Mouse (Mus musculus): ENCODE measurements around the gene Mnx1. TPM values are rescaled to one million over a fixed set of nuclear protein-coding genes. Genes with fewer than 3 reads are reported as not detected.

Gene Mnx1
- polyA plus RNA-seq, 1 experiment = not detected

DNA sequence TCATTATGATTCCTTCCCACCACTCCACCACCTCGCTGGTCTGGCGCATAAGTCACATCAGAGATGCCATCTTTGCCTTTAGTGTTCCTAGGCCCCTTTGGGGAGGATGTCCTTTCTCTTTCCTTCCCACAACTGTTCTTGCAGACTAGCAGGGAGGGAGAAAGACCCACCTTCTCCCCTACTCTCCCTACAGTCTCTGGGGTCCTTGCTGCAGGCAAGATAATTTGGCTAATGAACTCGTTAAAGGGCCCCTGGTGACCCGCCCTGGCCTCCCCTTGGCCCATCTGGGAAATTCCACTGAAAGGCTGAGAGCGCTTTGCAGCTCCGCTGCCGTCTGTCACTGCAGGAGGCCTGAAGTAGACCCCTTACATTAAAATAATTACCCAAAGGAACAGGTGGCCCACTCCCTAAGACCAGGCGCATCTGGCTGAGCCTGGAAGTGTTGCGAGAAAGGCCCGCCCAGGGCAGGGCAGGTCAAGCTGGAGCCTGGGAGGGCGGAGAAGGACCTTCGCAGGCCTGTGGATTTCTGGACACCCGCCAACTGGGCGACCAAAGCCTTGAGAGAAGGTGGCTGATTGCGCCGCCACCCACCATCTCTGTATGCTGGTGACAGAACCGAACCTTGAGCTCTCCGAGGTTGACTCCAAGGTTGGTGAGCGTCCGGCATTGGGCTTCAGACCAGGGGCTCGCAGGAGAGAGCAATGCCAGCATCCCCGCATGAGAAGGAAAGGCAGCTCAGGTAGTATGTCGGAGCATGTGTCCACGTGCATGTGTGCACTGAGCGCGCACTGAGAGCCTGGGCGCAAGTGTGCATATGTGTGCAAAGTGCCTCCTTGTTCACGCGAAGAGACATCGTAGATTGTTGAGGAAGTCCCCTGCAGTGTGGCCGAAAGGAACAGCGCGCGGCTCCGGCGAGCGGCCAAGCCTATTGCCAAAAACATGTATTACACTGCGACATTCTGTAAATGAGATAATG lies 7.0 kb upstream of the Mnx1 start:
- TF ChIP-seq POLR2A (IDR thresholded peaks at IDR 0.05; ENCODE audit: low read depth, low read length) = no peak
- no peak for TF ChIP-seq CTCF (conservative IDR thresholded peaks at IDR 0.05; ENCODE audit: insufficient read depth, insufficient read length, low read depth, low read length)
- WGBS = 5% methylated on average over 38 of the region's 38 CpGs
- Histone ChIP-seq H3K4me1 (ENCODE audit: control insufficient read depth, insufficient read depth, low read length) (no peaks in the 10 kb centered on the region), H3K27me3 (replicated peaks; ENCODE audit: control insufficient read depth, insufficient read depth, low read length) (no peaks in the 10 kb centered on the region; the same call in 1 of the 2 replicates), H3K36me3 (ENCODE audit: control insufficient read depth, insufficient read depth, low read length) (no peaks in the 10 kb centered on the region), H3K27ac (ENCODE audit: insufficient read depth, low read depth, low read length) (no peak overlapping the region), H3K4me3 (ENCODE audit: insufficient read depth, low read depth, low read length) (no peak overlapping the region)
- no peak for DNase-seq

DNA sequence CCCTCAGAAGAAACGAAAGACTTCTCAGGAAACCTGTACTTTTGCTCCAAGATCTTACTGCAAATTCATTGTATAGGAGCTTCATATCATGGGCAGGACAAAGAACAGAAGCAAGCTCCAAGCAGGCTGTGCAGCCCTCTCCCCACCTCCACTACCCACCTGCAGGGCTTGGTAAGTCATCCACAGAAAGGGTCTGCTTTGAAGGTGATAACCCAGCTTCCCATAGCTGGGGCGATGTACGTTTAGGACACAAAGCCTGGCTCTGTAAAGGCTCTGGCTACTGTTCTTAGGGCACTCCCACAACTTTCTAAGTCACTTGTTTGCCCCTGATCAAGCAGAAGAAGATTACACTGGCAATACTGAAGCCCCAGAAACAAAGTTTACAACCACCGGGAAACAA lies 5.5 kb upstream of the Mnx1 start:
- no peak for DNase-seq
- Histone ChIP-seq H3K4me1 (ENCODE audit: control insufficient read depth, insufficient read depth, low read length) (no peaks in the 10 kb centered on the region), H3K27ac (ENCODE audit: insufficient read depth, low read depth, low read length) (no peak overlapping the region), H3K4me3 (ENCODE audit: insufficient read depth, low read depth, low read length) (no peak overlapping the region), H3K27me3 (replicated peaks; ENCODE audit: control insufficient read depth, insufficient read depth, low read length) (no peaks in the 10 kb centered on the region; the same call in 1 of the 2 replicates), H3K36me3 (ENCODE audit: control insufficient read depth, insufficient read depth, low read length) (no peaks in the 10 kb centered on the region)
- 8% methylated on average over 4 of the region's 4 CpGs for WGBS
- no peak for TF ChIP-seq POLR2A (IDR thresholded peaks at IDR 0.05; ENCODE audit: low read depth, low read length)
- TF ChIP-seq CTCF (conservative IDR thresholded peaks at IDR 0.05; ENCODE audit: insufficient read depth, insufficient read length, low read depth, low read length) = no peak

DNA sequence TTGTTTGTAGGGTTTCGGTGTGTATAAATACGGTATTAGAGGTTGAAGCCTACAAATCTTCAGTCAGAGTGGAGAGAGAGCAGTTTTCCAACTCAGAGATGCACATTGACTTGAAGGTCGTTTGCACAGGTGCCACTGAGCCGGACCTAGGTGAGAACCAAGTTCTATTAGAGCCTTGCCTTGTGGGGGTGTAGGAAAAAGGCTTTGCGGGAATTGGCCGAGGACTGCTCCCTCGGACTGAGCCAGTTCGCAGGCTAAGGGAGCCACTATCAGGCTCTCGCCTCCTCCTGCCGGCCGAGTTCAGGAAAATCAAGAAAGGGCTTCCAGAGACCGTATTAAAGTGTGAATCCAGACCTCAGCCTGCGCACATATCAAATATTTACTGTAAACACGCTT lies 926 bp upstream of the Mnx1 start:
- H3K27me3 ChIP-seq (replicated peaks; ENCODE audit: control insufficient read depth, insufficient read depth, low read length) = peaks cover 2% of the 10 kb centered on the region; the same call in 1 of the 2 replicates
- 2% methylated on average over 14 of the region's 14 CpGs for WGBS
- H3K4me3 ChIP-seq (ENCODE audit: insufficient read depth, low read depth, low read length) = no peak overlapping the region
- H3K4me1 ChIP-seq (ENCODE audit: control insufficient read depth, insufficient read depth, low read length) = no peaks in the 10 kb centered on the region
- peak; percentile 24 for DNase-seq
- H3K36me3 ChIP-seq (ENCODE audit: control insufficient read depth, insufficient read depth, low read length) = no peaks in the 10 kb centered on the region
- TF ChIP-seq CTCF (conservative IDR thresholded peaks at IDR 0.05; ENCODE audit: insufficient read depth, insufficient read length, low read depth, low read length) (peak; percentile 23; the same call in 1 of the 2 replicates), POLR2A (IDR thresholded peaks at IDR 0.05; ENCODE audit: low read depth, low read length) (no peak)
- H3K27ac ChIP-seq (ENCODE audit: insufficient read depth, low read depth, low read length) = no peak overlapping the region

DNA sequence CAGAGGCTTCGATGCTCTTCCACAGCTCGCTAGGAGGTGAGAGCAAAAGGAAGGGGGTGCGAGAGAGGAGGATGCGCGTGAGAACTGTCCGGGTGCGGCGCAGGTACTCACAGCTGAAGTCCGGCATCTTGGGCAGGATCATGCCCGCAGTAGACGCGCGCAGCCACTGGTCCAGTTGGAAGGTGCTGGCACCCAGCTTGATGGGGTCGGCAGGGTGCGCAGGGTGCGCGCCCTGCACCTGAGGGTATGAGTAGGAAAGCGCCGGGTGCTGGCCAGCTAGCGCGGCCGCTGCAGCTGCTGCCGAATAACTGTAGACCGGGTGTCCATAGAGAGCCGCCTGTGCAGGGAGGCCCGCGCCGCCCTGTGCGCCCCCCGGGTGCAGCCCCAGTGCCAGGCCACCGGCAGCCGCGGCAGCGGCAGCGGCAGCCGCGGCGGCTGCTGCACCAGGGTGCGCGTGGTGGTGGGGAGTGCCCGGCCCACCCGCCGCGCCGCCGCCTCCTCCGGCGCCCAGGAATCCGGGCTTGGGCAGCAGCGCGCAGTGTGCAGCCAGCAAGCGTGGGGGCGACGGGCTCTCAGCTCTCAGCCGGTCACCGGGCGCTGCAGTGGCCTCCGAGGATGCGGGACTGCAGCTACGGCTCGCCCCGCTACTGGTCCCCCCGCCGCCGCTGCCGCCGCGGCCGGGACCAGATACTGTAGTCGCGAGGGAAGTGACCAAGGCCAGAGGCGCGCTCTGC lies 629 bp downstream of the Mnx1 start:
- no peak for DNase-seq
- H3K27ac ChIP-seq (ENCODE audit: insufficient read depth, low read depth, low read length) = no peak overlapping the region
- no peak overlapping the region; the same call in 1 of the 2 replicates for H3K4me3 ChIP-seq (ENCODE audit: insufficient read depth, low read depth, low read length)
- under 1% methylated on average over 72 of the region's 73 CpGs for WGBS
- peaks cover 2% of the 10 kb centered on the region; the same call in 1 of the 2 replicates for H3K27me3 ChIP-seq (replicated peaks; ENCODE audit: control insufficient read depth, insufficient read depth, low read length)
- H3K36me3 ChIP-seq (ENCODE audit: control insufficient read depth, insufficient read depth, low read length) = no peaks in the 10 kb centered on the region
- no peaks in the 10 kb centered on the region for H3K4me1 ChIP-seq (ENCODE audit: control insufficient read depth, insufficient read depth, low read length)
- TF ChIP-seq CTCF (conservative IDR thresholded peaks at IDR 0.05; ENCODE audit: insufficient read depth, insufficient read length, low read depth, low read length) (no peak), POLR2A (IDR thresholded peaks at IDR 0.05; ENCODE audit: low read depth, low read length) (no peak)

DNA sequence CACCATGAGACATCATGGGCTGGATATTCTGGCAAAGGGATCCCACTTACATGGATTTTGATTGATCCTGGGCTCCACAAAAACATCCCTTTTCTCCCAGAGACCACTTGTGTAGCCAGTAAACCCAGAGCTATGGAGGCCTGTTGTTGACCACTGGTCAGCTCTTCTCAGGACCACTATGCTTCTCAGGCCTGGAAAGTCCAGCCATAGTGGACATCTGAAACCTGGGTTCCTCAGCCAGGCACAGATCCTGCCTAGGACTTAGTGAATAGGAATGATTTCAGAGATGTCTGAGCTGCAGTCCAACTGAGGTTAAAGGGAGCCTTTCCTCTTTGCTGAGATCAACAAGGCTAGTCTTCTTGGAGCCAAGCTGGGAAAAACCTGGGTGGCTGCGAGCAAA lies 2.2 kb downstream of the Mnx1 start:
- H3K27me3 ChIP-seq (replicated peaks; ENCODE audit: control insufficient read depth, insufficient read depth, low read length) = peaks cover 4% of the 10 kb centered on the region; the same call in 1 of the 2 replicates
- no peak overlapping the region for H3K4me3 ChIP-seq (ENCODE audit: insufficient read depth, low read depth, low read length)

DNA sequence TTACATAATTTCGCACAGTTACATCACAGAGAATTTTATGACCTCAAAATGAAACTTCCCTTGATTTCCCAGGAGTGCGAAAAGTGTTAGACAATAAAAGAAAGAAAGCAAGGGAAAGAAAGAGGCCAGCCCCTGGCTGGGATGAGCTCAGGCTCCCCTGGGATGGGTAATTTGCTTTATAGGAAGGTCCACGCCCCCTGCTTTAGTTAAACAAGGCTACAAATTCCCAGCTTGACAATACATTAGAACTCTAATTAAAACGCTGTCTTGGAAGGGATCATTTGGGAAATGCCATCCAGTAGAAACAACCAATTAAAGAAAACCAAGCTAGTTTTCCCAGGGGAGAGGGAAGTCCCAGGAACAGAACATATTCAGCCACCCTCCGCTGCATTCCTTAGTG lies 2.7 kb downstream of the Mnx1 start:
- whole genome bisulfite sequencing = 6% methylated on average over 5 of the region's 5 CpGs
- TF ChIP-seq CTCF (conservative IDR thresholded peaks at IDR 0.05; ENCODE audit: insufficient read depth, insufficient read length, low read depth, low read length) = no peak
- TF ChIP-seq POLR2A (IDR thresholded peaks at IDR 0.05; ENCODE audit: low read depth, low read length) = no peak
- H3K4me1 ChIP-seq (ENCODE audit: control insufficient read depth, insufficient read depth, low read length) = no peaks in the 10 kb centered on the region
- no peak overlapping the region for H3K4me3 ChIP-seq (ENCODE audit: insufficient read depth, low read depth, low read length)
- no peak for DNase-seq
- peaks cover 4% of the 10 kb centered on the region; the same call in 1 of the 2 replicates for H3K27me3 ChIP-seq (replicated peaks; ENCODE audit: control insufficient read depth, insufficient read depth, low read length)
- H3K36me3 ChIP-seq (ENCODE audit: control insufficient read depth, insufficient read depth, low read length) = no peaks in the 10 kb centered on the region
- H3K27ac ChIP-seq (ENCODE audit: insufficient read depth, low read depth, low read length) = no peak overlapping the region

More for the DNA sequence above, 2.2 kb downstream of the Mnx1 start:
- no peak for DNase-seq
- 13% methylated on average over 1 of the region's 1 CpGs for WGBS
- no peak overlapping the region for H3K27ac ChIP-seq (ENCODE audit: insufficient read depth, low read depth, low read length)
- no peaks in the 10 kb centered on the region for H3K36me3 ChIP-seq (ENCODE audit: control insufficient read depth, insufficient read depth, low read length)
- TF ChIP-seq CTCF (conservative IDR thresholded peaks at IDR 0.05; ENCODE audit: insufficient read depth, insufficient read length, low read depth, low read length) = no peak
- no peak for TF ChIP-seq POLR2A (IDR thresholded peaks at IDR 0.05; ENCODE audit: low read depth, low read length)
- no peaks in the 10 kb centered on the region for H3K4me1 ChIP-seq (ENCODE audit: control insufficient read depth, insufficient read depth, low read length)
